Mouse (Mus musculus) intestine, postnatal 0 days (tissue): ENCODE measurements around the gene Gm10778. TPM values are rescaled to one million over a fixed set of nuclear protein-coding genes. Genes with fewer than 3 reads are reported as not detected.

Source experiments
- ATAC-seq: fragments of 200-750 bp; cut with Nextera tagmentation; 2 replicates; pipeline ENCODE4 v1.8.0; 2017; ENCODE audit warnings: mild to moderate bottlenecking, moderate TSS enrichment, moderate library complexity
- H3K27ac ChIP-seq: fragments of 300-500 bp; sonication (generic); 2 replicates; pipeline ENCODE4 v1.5.1; 2014; ENCODE audit warnings: mild to moderate bottlenecking, low read depth, low read length, moderate library complexity
- H3K27me3 ChIP-seq: fragments of 300-500 bp; sonication (generic); replicated peaks from 2 replicates; pipeline ENCODE4 v1.6.1; 2014; ENCODE audit warnings: low read length, mixed read lengths; ENCODE audit not compliant: control insufficient read depth, insufficient read depth
- H3K36me3 ChIP-seq: fragments of 300-500 bp; sonication (generic); 2 replicates; pipeline ENCODE4 v1.6.1; 2014; ENCODE audit warnings: mild to moderate bottlenecking, moderate library complexity; ENCODE audit not compliant: control insufficient read depth, insufficient read depth
- H3K4me1 ChIP-seq: fragments of 300-500 bp; sonication (generic); replicated peaks from 2 replicates; pipeline ENCODE4 v1.6.1; 2014; ENCODE audit warnings: antibody characterized with exemption, low read length, mixed read lengths; ENCODE audit not compliant: control insufficient read depth, insufficient read depth
- H3K4me2 ChIP-seq: fragments of 300-500 bp; sonication (generic); replicated peaks from 2 replicates; pipeline ENCODE4 v1.6.1; 2014; ENCODE audit warnings: low read depth, mild to moderate bottlenecking, moderate library complexity
- H3K4me3 ChIP-seq: fragments of 300-500 bp; sonication (generic); 2 replicates; pipeline ENCODE4 v1.5.1; 2014; ENCODE audit warnings: low read depth, low read length
- H3K9ac ChIP-seq: fragments of 300-500 bp; sonication (generic); 2 replicates; pipeline ENCODE4 v1.6.1; 2014; ENCODE audit warnings: mild to moderate bottlenecking, low read depth, low read length
- H3K9me3 ChIP-seq: fragments of 300-500 bp; sonication (generic); 2 replicates; pipeline ENCODE4 v1.6.1; 2016; ENCODE audit warnings: mixed run types; ENCODE audit not compliant: control insufficient read depth
- CTCF ChIP-seq: sonication (generic); IDR thresholded peaks from 2 replicates; pipeline ENCODE4 v1.5.1; 2016; ENCODE audit warnings: low read depth, mild to moderate bottlenecking, control low read depth, antibody characterized with exemption, moderate library complexity
- WGBS: fragments of 180-500 bp; shearing (Covaris S2); extraction: QIAGEN DNeasy Blood & Tissue Kit; methylation state at CpG from one replicate; pipeline ENCODE4 v1.1.7; 2014; 5-methylcytosine and 5-hydroxymethylcytosine counted together
- polyA plus RNA-seq: library from polyadenylated mRNA; unstranded; fragments of >200 nt; fragmentation: Nextera tagmentation; extraction: Ambion mirVana; gene quantifications from 2 replicates; pipeline ENCODE4 v1.2.1, GENCODE M21; 2015

Gene Gm10778
- polyA plus RNA-seq, 1 experiment from 2014 or later: 1.6 TPM

DNA sequence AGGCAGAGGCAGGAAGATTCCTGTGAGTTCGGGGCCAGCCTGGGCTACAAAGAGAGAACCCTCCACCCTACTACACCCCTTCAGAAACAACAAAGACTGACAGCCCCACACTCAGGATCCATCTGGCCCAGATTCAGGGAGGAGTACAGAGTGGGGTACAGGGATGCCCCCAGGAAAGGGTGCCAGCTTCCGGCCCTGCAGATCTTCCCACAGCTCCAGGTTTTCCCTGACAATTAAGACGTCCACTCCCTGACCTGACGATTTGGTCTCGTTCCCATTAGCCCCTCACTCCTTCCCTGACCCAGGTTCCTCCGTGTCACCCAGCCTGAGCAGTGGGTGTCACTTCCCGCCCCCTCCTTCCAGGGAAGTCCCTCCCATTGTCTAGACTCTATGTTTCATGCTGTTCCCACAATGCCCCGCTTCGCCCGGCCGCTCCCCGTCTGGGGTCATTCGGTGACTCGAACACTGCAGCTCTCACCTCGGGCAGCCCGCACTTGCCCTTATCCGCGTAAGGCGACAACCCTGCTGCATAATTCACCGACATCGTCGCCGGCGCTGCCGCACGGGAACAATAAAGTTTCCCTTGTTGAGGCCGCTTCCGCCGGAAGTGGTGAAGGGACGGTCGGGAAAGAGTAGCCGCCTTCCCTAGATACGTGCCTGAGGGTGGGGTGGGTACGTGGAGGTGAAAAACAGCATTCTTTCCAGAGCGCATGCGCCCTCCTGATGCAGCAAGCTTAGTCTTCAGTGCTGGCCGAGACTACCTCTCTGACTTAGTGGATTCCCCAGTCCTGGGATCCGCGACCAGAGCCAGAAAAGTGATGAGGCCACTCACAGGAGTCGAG lies 21.6 kb upstream of the Gm10778 start, which contains the start of gene Sirt6:
Sirt6 (minus strand) TSS at position 804 of the 842 bp plus-strand sequence.
- Histone ChIP-seq H3K36me3 (peaks cover 16% of the 10 kb centered on the region), H3K27ac (peak within 1 kb of the TSS; percentile 91), H3K27me3 (no peaks in the 10 kb centered on the region), H3K9ac (peak within 1 kb of the TSS; percentile 62), H3K4me3 (peak within 1 kb of the TSS; percentile 72), H3K4me2 (peak within 1 kb of the TSS; percentile 83), H3K4me1 (peaks cover 8% of the 10 kb centered on the region; the same call in 1 of the 2 replicates), H3K9me3 (no peaks in the 10 kb centered on the region)
- 4% methylated on average over 40 of the region's 40 CpGs for WGBS
- peak; percentile 90 for ATAC-seq
- no peak for TF ChIP-seq CTCF

DNA sequence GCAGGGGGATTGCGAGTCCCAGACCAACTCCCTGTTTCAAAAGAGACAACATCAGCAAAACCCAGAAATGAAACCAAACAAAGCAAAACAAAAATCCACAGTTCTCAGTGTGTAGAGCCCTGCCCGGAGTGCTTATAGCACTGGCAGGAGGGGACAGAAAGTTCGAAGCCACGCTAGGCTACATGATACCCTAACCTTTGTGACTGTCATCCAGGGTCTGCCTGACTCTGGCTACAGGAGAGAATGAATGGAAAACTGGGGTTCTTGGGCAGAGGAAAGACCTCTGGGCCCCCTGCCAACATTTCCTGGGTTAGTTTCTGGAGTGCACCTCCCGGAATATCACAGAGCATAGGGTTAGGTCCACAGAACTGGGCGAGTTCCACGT lies 21.0 kb upstream of the Gm10778 start:
- Histone ChIP-seq H3K4me3 (peak overlapping the region; percentile 72), H3K9me3 (no peaks in the 10 kb centered on the region), H3K9ac (peak overlapping the region; percentile 62; the same call in 1 of the 2 replicates), H3K4me2 (peak overlapping the region; percentile 83), H3K36me3 (peaks cover 10% of the 10 kb centered on the region; the same call in 1 of the 2 replicates), H3K27ac (peak overlapping the region; percentile 91), H3K27me3 (no peaks in the 10 kb centered on the region), H3K4me1 (peaks cover 8% of the 10 kb centered on the region; the same call in 1 of the 2 replicates)
- TF ChIP-seq CTCF: no peak
- 45% methylated on average over 7 of the region's 7 CpGs for WGBS
- ATAC-seq: peak; percentile 26; the same call in 1 of the 2 replicates

GRCm38 (mm10) chr10:81628390-81628789 lies 20.5 kb upstream of the Gm10778 start, which contains the start of gene Ankrd24:
Gene Ankrd24, plus strand, starts transcription at chr10:81628540.
- H3K4me3 ChIP-seq: peak within 1 kb of the TSS; percentile 72
- peak within 1 kb of the TSS; percentile 62 for H3K9ac ChIP-seq
- no peaks in the 10 kb centered on the region for H3K9me3 ChIP-seq
- peak within 1 kb of the TSS; percentile 83 for H3K4me2 ChIP-seq
- H3K4me1 ChIP-seq: peaks cover 8% of the 10 kb centered on the region; the same call in 1 of the 2 replicates
- peaks cover 10% of the 10 kb centered on the region; the same call in 1 of the 2 replicates for H3K36me3 ChIP-seq
- no peaks in the 10 kb centered on the region for H3K27me3 ChIP-seq
- WGBS: 81% methylated on average over 16 of the region's 16 CpGs
- ATAC-seq: no peak
- TF ChIP-seq CTCF: no peak
- peak within 1 kb of the TSS; percentile 91 for H3K27ac ChIP-seq

- Histone ChIP-seq H3K27me3 (no peaks in the 10 kb centered on the region), H3K9me3 (no peaks in the 10 kb centered on the region), H3K36me3 (no peaks in the 10 kb centered on the region), H3K4me1 (no peaks in the 10 kb centered on the region), H3K27ac (no peak overlapping the region), H3K4me3 (peak overlapping the region; percentile 39), H3K9ac (0 out of 2 replicates have a peak overlapping the region, but pooled peaks have one; percentile 5), H3K4me2 (peak overlapping the region; percentile 72)
- TF ChIP-seq CTCF: no peak
- WGBS: 4% methylated on average over 37 of the region's 37 CpGs
- peak; percentile 88 for ATAC-seq
These were observed 15.4 kb upstream of the Gm10778 start for GRCm38 (mm10) chr10:81633253-81634099.

- H3K4me2 ChIP-seq: no peak overlapping the region
- H3K4me3 ChIP-seq: no peak overlapping the region
- H3K9ac ChIP-seq: no peak overlapping the region
- no peaks in the 10 kb centered on the region; the same call in 1 of the 2 replicates for H3K36me3 ChIP-seq
- no peak for ATAC-seq
- TF ChIP-seq CTCF: no peak
- 18% methylated on average over 8 of the region's 8 CpGs for WGBS
- no peaks in the 10 kb centered on the region for H3K27me3 ChIP-seq
- H3K27ac ChIP-seq: no peak overlapping the region
- H3K4me1 ChIP-seq: no peaks in the 10 kb centered on the region
- H3K9me3 ChIP-seq: no peaks in the 10 kb centered on the region
These were observed 12.5 kb upstream of the Gm10778 start for GRCm38 (mm10) chr10:81636338-81636737.
